Mouse (Mus musculus) R1 (cell line): Measurements from ENCODE around the gene Actl6a.
"Not testable (repeated sequence)": the region's sequence is repeated elsewhere in the genome, so short reads cannot be mapped to it uniquely, and the experiment has no call there.

ENCODE experiments used
- DNase-seq: peaks from one replicate; pipeline ENCODE4 v3.0.0-alpha.2; 2018; ENCODE audit warnings: low read depth, low spot score

Actl6a gene

GRCm38 (mm10) chr3:32694737-32695582 lies 11.1 kb upstream of the Actl6a start:
- no peak for DNase-seq

- DNase-seq = no peak
These were observed 10.5 kb upstream of the Actl6a start for GRCm38 (mm10) chr3:32695583-32695980.

DNA sequence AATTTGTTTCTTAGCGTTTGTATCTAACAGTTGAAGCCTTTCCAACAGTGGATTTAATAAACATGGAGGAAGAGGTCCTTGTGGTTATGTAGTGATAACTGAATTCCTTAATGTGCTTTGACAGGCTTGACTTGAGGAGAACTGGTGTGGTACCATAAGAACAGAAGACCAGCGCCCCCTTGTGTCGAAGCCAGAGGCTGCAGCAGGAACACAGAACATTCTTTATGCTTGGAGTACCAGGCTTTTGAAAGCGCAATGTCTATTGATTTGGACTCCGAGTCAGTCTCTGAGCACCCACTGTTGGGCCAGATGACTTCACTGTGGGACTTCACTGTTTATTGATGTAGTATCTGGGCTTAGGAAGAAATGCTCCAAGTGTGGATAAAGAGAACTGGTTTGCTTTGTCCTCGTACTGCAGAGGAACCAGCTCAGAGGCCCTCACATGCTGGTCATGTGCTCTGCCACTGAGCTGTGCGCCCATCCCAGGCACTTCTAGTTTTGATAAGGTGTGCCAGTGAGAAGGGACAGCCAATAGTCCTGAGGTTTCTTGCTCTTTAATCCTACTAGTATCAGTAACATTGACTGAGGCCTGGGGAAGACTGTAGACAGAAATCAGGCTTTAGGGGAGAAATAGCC lies 7.8 kb upstream of the Actl6a start:
- DNase-seq = peak; percentile 90

DNA sequence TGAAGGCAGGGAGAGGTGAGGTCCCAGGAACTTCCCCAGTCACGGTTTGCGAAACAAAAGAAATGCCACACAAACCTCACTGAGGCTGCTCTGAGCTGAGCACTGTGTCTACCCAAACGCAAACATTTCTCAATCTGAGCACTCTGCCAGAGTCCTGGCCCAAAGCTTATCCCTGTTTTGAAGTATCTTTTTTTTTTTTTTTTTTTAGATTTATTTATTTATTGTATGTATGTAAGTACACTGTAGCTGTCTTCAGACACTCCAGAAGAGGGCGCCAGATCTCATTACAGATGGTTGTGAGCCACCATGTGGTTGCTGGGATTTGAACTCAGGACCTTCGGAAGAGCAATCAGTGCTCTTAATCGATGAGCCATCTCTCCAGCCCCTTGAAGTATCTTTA lies 2.1 kb upstream of the Actl6a start:
- DNase-seq = peak; percentile 19

DNA sequence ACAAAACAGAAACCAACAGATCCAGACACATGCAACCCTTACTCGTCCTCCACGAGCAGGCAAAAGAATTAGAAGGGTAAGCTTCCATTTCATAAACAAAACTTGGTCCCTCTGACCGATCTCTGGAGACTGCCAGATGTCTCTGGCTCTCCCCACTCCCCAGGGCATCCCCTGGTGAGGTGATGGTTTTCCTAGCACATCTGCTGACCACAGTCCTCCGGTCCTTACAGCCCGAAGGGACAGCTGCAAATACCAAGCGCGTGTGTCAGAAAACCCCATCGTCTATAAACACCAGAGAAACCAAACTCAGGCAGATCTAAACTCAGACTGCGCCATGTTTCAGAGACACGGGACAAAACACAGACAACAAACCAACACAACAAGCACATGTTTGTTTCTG lies 1.5 kb upstream of the Actl6a start:
- DNase-seq = not testable (repeated sequence)

GRCm38 (mm10) chr3:32708052-32708367 lies 1.9 kb downstream of the Actl6a start:
- no peak for DNase-seq

- peak; percentile 100 for DNase-seq
These were observed 2.5 kb downstream of the Actl6a start for GRCm38 (mm10) chr3:32708368-32709231.

GRCm38 (mm10) chr3:32709388-32709787 lies 3.3 kb downstream of the Actl6a start:
- DNase-seq = no peak

DNA sequence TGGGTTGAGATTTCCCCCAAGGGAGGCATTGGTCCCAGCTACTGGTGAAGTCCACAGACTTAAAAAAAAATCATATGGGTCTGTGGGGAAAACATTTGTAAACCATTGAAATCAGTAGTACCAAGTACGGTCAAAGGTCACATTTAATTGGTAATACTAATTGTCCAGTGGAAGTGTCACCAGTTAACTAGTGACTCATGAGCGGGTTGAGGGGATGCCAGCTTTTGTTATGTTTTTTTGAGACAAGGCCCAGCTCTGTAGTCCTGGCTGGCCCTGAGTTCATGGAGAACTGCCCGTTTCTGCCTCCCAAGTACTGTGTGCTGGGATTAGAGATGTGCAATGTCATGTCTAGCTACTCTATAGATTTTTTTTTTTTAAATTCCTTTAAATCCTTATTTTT lies 7.6 kb downstream of the Actl6a start:
- no peak for DNase-seq

DNA sequence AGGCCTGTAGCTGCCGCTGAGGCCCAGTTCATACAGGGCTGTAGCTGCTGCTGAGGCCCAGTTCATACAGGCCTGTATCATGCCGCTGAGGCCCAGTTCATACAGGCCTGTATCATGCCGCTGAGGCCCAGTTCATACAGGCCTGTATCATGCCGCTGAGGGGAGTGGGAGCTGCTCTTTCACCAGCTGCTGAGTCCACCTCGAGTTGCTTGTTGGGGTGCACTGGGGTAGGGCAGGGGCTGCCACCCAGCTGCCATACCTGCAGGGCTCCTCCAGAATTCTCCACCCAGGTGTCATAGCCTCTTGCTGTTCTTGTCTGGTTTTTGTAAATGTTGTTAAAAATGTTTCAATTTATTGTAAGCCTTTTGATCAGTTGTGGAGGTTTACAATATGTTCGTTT lies 11.3 kb downstream of the Actl6a start:
- not testable (repeated sequence) for DNase-seq

DNA sequence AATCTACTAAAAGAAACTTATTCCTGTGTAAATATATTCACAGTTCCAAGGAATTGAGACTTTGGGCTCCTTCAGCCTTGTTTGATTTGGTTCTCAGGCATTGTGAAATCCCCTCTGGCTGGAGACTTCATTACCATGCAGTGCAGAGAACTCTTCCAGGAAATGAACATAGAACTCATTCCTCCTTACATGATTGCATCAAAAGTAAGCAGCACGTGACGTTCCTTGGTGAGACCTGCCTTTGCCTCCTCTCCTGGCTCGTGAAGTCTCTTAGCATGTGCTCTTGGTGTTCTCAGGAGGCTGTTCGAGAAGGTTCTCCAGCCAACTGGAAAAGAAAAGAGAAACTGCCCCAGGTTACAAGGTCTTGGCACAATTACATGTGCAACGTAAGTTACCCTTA lies 12.2 kb downstream of the Actl6a start:
- DNase-seq = no peak

GRCm38 (mm10) chr3:32724191-32724590 lies 18.1 kb downstream of the Actl6a start:
- no peak for DNase-seq

DNA sequence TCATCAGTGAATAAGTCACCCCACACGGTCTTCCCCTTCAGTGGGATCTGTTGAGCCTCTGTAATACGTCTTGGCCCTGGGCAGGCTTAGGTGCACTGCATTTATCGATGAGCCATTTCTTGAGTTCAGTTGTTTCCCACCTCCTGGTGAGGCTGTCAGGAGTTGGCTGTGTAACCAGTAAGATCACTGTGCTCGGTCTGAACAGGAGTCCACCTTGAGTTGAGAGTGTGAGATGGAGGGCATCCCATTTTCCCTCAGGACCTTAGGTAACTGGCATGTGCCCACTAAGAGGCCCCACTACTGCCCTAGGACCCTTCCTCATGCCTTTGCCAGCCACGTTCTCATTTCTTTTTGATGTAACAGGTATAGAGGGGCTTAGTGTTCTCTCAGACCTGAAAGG lies 19.9 kb downstream of the Actl6a start:
- DNase-seq = no peak

DNA sequence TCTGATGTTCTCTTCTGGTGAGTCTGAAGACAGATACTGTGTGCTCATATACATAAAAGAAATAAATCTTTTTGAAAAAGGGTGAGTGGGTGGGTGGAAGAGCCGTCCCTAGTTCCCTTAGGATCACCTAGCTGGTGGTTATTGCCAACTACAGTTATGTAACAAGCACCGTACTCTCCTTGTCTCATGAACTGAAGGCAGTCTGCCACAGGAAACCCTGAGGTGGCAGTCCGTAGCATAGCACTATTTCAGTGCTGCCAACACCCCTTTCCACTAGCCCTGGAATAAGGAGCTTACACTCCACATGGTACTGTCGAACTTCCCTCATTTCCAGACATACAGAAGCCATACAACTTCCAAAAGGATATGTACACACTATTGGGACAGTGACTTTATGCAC lies 21.8 kb downstream of the Actl6a start:
- no peak for DNase-seq

DNA sequence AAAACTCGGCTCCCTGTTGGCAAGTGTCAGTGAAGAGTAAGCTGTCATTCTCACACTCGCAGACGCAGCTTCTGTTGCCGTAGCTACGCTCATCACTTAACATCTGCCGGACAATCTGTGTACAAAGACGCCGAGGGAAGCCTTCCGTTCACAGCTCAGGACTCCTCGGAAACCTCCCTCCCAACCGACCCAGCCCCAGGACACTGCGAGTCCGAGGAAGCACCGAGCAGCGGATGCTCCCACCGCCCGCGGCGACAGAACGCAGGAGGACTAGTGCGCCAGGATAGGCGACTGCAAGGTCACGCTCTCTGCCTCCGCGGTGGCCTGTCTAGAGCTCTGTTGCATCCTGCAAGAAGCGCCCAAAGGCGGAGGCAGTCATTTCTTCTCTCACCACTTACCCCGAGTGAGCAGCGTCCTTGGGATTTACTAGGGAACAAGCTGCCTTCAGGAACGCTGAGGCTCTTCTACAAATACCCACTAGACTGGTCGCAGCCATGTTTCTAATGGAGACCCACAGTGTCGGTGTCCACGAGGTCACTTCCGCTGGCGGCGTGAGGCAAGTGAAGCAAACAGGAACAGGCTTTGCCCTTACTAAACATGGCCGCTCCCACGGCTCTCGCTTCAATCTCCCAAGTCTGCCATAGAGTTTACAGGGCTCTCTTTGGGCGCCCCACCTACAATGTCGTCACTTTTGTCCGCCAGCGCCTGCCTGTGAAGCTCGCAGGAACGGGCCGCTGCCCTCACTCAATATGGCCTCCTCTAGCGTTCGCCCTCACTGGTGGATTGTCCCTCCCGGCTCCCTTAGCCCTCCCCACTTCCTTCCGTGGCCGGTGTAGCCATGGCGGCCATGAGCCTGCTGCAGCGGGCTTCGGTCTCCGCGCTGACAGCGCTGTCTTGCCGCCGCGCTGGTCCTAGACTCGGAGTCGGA lies 30.4 kb downstream of the Actl6a start, which contains the start of gene Ndufb5:
Gene Ndufb5 (plus strand): TSS at position 747 of the 928 bp plus-strand sequence.
- DNase-seq = peak; percentile 99

DNA sequence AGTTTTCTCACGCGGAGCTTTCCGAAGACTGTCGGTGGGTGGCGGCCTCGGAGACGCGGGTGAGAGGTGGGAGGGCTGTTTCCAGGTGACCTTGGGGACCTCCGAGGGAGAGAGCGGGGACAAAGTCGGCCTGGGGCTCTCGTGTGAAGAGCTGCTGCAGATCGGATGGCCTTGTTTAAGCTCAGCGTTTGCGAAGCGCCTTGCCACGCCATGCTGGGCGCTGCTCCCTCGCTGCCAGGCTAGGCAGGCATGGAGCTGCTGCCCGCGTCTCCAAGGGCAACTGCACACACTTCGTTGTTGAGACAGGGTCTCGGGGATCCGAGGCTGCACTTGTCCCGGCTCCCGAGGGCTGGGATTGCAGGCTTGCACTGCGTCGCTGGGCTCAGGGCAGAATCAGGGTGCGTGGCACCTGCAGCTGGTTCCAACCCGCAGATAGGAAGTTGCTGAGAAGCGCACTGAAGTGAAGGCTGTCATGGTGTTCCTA lies 31.1 kb downstream of the Actl6a start, which contains the start of gene Mrpl47:
Gene Mrpl47 (minus strand): TSS at position 434 of the 484 bp plus-strand sequence.
- DNase-seq = no peak

DNA sequence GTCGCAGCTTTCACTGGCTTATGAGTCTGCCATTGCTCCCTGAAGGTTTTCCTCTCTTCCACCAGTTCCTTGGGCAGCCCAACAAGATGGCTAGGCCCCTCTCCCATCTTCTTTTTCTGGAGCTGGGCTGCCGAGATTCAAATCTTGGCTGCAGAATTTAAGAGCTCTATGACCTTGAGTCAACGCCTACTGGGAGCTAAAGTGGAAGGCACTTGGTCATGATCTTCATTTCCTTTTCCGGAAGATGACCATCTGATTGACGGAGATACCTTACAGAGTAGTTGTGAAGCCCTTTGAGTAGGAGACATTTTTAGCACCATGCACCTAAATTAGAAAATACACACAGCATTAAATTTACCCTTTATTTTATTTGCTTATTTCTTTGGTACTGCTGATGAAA lies 32.5 kb downstream of the Actl6a start:
- DNase-seq = no peak

GRCm38 (mm10) chr3:32742276-32742780 lies 36.2 kb downstream of the Actl6a start:
- DNase-seq = no peak

GRCm38 (mm10) chr3:32745001-32745400 lies 38.9 kb downstream of the Actl6a start:
- DNase-seq = no peak

DNA sequence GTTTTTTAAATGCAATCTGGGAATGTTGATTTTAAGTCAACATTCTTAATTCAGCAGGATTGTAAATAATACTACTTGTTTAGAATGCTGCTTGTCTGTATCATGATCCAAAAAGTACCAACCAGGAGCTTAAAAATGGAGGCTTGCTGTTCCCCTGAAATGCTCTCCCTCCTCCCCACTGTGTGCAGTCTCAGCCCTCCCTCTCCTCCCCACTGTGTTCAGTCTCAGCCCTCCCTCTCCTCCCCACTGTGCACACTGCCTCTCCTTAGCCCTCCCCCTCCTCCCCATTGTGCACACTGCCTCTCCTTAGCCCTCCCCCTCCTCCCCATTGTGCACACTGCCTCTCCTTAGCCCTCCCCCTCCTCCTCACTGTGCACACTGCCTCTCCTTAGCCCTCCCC lies 39.3 kb downstream of the Actl6a start:
- peak; percentile 88 for DNase-seq

DNA sequence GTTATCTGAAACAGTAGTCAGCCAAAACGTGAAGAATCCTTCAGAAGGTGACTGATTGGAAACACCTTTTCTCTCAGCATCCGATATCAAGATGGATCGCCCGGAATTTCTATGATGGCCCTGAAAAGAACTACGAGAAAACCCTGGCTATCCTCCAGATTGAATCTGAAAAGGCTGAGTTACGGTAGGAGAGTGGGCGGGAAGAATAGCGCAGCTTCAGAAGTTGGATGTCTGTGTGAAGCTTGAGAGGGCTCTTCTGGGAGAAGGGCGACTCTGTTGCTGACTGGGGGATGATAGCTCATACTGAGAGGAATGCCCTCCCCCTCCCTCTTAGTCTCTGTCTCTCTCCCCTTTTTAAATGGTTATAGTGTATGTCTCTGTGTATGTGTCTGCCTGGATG lies 42.3 kb downstream of the Actl6a start:
- DNase-seq = no peak
